Mouse (Mus musculus) adipose tissue, adult 10 weeks (tissue): Measurements from ENCODE around the gene Gm17018. TPM values are rescaled to one million over a fixed set of nuclear protein-coding genes. Genes with fewer than 3 reads are reported as not detected.

Source experiments
- polyA plus RNA-seq: library from polyadenylated mRNA; stranded (reverse); fragments of 350-450 nt; fragmentation: Illumina TruSeq; extraction: RNeasy Lipid Tissue Mini Kit (QIAGEN cat#74804); gene quantifications from one replicate; pipeline ENCODE4 v1.2.3, GENCODE M21; 2014; ENCODE audit warnings: low read depth, low replicate concordance

Gene Gm17018
- polyA plus RNA-seq, result 22.7 TPM

DNA sequence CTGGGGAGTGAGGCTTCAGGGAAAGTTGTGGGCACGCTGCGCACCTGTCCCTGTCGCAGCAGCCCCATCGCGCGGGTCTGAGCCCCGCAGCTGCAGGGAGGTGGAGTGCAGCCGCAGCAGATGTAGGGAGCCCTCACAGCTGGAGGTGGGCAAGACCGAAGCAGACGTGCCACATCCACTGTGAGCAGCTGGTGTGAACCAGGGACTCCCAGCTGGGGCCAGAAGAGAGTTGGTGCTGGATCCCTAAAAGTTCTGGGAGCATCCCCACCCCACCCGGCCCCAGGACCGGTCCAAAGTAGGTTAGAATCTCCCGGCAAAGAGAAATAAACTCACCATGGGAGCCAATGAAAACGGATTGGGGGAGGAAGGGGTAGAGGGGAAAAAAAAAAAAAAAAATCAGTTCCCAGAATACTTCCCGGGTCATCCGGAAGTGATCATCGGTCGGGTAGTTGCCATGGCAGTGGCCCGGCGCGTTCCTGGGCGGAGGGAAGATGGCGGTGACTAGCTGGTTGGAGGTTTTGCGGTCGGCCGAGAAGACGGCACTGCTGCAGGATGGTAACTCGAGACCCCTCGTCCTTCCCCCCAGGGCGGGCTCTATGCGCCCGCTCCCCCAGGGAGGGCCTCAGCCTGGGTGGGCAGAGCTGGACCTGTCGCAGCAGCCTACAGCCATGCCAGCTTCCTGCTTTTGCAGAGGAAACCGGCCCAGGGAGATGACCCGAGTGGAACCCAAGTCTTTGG, at the start of gene Gm17018, which contains the start of gene Poll:
Gene Gm17018 (plus strand): TSS at position 463 of the 738 bp plus-strand sequence.
Gene Poll (minus strand): TSS at position 379 of the 738 bp plus-strand sequence.

Other genes starting within 250 kb of the Gm17018 start
- gene Btrc, start 196.9 kb upstream of the Gm17018 start, polyA plus RNA-seq, result 27.7 TPM
- gene Poll, start 84 bp upstream of the Gm17018 start, polyA plus RNA-seq, result 12.2 TPM
- gene Fbxw4, start 99.7 kb downstream of the Gm17018 start, polyA plus RNA-seq, result 36.8 TPM
- gene Fgf8, start 182.3 kb downstream of the Gm17018 start, polyA plus RNA-seq, result not detected
- gene Npm3, start 189.0 kb downstream of the Gm17018 start, polyA plus RNA-seq, result 54.3 TPM
- 62.6 TPM for gene Mgea5, start 223.2 kb downstream of the Gm17018 start, polyA plus RNA-seq